Comparison of ENCODE assay signal across 2 mouse cellular contexts in the genomic region with DNA sequence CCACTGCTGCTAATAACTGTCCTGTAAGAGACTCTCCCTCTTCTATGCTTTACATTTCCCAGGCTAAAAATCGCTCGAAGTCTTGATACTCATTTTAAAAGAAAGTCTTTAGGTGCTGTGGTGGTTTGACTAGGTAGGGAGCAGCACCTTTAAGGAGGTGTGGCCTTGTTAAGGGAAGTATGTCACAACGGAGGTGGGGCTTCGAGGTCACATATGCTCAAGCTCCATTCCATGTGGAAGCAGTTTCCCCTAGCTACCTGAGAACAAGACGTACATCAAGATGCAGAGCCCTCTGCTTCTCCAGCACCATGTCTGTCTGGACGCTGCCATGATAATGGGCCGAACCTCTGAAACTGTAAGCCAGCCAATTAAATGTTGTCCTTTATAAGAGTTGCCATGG.
TF ChIP-seq lines count a peak whose summit lies in the region.

No protein-coding gene starts in this region.

TF ChIP-seq in CH12.LX, 34 proteins besides CTCF, POLR2A, EP300 and RAD21:
- TF ChIP-seq GABPA (IDR thresholded peaks at IDR 0.05; ENCODE audit: insufficient replicate concordance, low read depth, low read length) (no peak), BHLHE40 (IDR thresholded peaks at IDR 0.05; ENCODE audit: low read depth, low read length) (no peak), SMC3 (IDR thresholded peaks at IDR 0.05; ENCODE audit: low read depth, low read length) (no peak), JUND (conservative IDR thresholded peaks at IDR 0.05; ENCODE audit: low read depth, low read length) (no peak), MAFK (IDR thresholded peaks at IDR 0.05; ENCODE audit: insufficient replicate concordance, low read length) (no peak), CHD1 (IDR thresholded peaks at IDR 0.05; ENCODE audit: low read depth, low read length) (no peak), ZKSCAN1 (IDR thresholded peaks at IDR 0.05; ENCODE audit: borderline replicate concordance, low read depth, low read length) (no peak), IRF4 (IDR thresholded peaks at IDR 0.05; ENCODE audit: low read depth, low read length) (no peak), TBP (conservative IDR thresholded peaks at IDR 0.05; ENCODE audit: low read depth, low read length) (no peak), POLR2AphosphoS2 (IDR thresholded peaks at IDR 0.05; ENCODE audit: low read depth, low read length) (no peak), UBTF (IDR thresholded peaks at IDR 0.05; ENCODE audit: low read depth, low read length) (no peak)

TF ChIP-seq in MEL, 35 proteins besides CTCF, POLR2A, EP300 and RAD21 (continued from another document):
- TF ChIP-seq GATA1 (IDR thresholded peaks at IDR 0.05; ENCODE audit: low read depth, low read length) (no peak), NELFE (IDR thresholded peaks at IDR 0.05; ENCODE audit: low read depth, low read length) (no peak), KAT2A (conservative IDR thresholded peaks at IDR 0.05; ENCODE audit: low read depth, low read length) (no peak), POLR2AphosphoS5 (IDR thresholded peaks at IDR 0.05; ENCODE audit: borderline replicate concordance, low read depth, low read length) (no peak), USF1 (IDR thresholded peaks at IDR 0.05; ENCODE audit: low read depth, low read length) (no peak), GABPA (IDR thresholded peaks at IDR 0.05; ENCODE audit: low read depth, low read length) (no peak), CHD2 (IDR thresholded peaks at IDR 0.05; ENCODE audit: low read length) (no peak), TBP (IDR thresholded peaks at IDR 0.05; ENCODE audit: low read depth, low read length) (no peak), MEF2A (IDR thresholded peaks at IDR 0.05; ENCODE audit: extremely low read depth, insufficient replicate concordance, low read depth, low read length, poor library complexity, severe bottlenecking) (no peak), MXI1 (IDR thresholded peaks at IDR 0.05; ENCODE audit: low read depth, low read length) (no peak), MYC (IDR thresholded peaks at IDR 0.05; ENCODE audit: low read depth, low read length) (no peak), ZKSCAN1 (IDR thresholded peaks at IDR 0.05; ENCODE audit: low read depth, low read length) (no peak), ETS1 (IDR thresholded peaks at IDR 0.05; ENCODE audit: low read depth, low read length) (no peak), JUND (IDR thresholded peaks at IDR 0.05; ENCODE audit: low read depth, low read length) (no peak), MAX (IDR thresholded peaks at IDR 0.05; ENCODE audit: low read length) (no peak), USF2 (IDR thresholded peaks at IDR 0.05; ENCODE audit: borderline replicate concordance in 1 of 2, insufficient read depth in 1 of 2, low read depth in 1 of 2, low read length in 2 of 2) (no peak), NRF1 (IDR thresholded peaks at IDR 0.05; ENCODE audit: insufficient read depth, low read depth, low read length, poor library complexity, severe bottlenecking) (no peak), ZNF384 (IDR thresholded peaks at IDR 0.05; ENCODE audit: low read depth, low read length) (no peak), BHLHE40 (IDR thresholded peaks at IDR 0.05; ENCODE audit: borderline replicate concordance, low read depth, low read length) (no peak)
